Mouse (Mus musculus): Measurements from ENCODE around the gene Gm29666.
"Not testable (repeated sequence)": the region's sequence is repeated elsewhere in the genome, so short reads cannot be mapped to it uniquely, and the experiment has no call there.

Gm29666 gene

DNA sequence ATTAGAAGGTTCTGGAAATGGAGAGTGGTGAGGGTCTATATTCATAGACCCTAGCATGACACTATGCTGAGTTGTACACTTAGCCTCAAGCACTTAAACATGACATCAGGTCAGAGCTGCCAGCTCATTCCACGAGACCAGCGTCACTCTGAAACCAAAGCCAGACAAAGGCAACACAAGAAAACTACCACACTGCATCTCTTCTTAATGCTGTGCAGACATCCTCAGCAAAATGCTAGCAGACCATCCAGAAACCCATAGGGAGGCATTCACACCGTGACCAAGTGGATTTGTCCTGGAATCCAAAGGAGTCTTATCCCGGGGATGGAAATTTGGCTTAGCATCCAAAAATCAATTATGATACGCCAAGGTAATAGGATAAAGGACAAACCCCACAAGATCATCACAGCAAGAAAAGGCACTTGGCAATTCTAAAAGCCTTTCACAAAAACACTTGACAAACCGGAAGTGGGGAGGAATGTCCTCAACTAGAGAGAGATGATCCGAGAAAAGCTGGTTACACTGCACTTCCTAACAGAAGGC lies 15.9 kb downstream of the Gm29666 start:
- no peak for DNase-seq (ENCODE audit: low spot score)

DNA sequence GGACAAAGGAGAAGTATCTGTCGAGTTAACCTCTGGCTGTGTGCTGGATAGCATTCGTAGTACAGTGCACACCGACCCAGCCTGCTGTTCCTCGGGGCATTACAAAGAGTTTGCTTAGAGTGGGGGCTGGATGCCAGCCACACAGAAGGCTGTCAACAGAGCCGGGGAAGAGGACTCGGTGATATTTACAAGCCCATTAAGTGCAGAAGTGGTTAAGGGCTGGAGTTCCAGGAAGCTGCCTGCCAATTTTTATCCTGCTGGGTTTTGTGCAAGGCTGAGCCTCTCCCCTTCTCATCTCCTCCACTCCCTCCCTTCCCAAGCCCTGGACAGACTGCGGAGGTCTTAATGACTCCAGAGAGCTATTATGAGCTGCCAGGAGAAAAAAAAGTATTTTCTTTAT lies 21.8 kb downstream of the Gm29666 start:
- no peak for DNase-seq (ENCODE audit: low spot score)

DNA sequence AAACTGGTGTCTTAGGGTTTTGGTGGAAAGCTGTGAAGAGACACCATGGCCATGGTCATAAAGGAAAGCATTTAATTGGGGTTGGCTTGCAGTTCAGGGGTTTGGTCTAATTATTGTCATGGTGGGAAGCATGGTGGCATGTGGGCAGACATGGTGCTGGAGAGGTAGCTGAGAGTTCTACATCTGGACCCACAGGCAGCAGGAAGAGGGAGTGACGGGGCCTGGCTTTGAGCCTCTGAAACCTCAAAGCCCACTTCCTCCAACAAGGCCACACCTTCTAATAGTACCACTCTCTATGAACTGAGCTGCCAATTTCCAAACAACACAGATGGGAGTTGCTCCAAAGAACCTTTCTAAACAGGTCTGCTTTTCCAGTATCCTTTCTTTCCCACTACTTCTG lies 23.2 kb downstream of the Gm29666 start:
- DNase-seq (ENCODE audit: low spot score): no peak

DNA sequence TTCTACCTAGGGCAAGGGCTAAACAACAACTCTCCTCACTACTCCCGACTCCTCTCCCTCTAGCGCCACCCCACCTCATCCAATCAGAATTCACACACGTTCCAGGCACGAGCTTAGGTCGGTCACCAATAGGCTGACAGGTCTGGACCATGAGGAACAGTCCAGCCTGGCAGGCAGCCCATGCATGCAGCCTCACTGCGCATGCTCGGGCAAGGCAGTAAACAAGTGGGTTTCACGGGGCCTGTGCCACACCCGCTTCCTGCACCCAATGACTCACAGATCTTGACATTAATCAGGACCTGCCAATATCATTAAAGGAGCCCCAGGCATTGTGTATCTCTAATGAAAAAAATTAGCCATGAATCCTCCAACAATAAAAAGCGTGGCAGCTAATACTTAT lies 23.6 kb downstream of the Gm29666 start:
- not testable (repeated sequence) for DNase-seq (ENCODE audit: low spot score)

DNA sequence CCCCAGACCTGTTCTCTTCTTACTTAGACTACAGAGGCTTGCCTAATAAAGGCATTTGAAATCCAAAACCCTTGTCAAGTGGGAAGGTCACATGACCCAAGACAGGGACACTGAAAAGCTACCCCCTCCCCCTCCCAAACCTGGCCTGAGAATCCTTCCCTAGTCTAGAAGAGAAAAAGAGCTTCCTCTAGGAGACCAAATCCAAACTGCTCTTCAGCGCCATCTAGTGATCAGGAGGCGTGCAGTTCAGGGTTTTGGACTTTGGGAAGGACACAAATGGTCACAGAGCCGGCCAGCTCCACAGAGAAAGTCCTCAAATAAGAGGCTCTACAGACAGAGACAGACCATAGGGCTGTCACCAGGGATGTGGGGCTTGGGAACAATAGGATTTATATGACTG lies 28.2 kb downstream of the Gm29666 start:
- DNase-seq (ENCODE audit: low spot score): peak; percentile 30

DNA sequence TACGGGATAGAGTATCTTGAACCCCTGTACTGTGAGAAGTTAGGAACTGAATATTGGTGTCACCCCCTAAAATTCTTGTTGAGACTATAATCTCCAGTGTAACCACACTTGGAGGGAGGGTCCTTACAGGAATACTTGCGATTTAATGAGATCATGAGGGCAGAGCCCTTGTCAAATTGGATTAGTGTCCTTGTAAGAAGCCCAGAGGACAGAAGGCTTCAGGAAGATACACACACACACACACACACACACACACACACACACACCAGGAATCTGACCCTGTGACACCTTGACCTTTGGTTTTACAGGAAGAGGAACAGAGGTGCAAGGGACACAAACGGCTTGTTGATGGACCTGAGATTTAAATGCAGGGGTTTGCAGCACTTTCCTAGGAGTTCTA lies 28.6 kb downstream of the Gm29666 start:
- DNase-seq (ENCODE audit: low spot score): no peak

DNA sequence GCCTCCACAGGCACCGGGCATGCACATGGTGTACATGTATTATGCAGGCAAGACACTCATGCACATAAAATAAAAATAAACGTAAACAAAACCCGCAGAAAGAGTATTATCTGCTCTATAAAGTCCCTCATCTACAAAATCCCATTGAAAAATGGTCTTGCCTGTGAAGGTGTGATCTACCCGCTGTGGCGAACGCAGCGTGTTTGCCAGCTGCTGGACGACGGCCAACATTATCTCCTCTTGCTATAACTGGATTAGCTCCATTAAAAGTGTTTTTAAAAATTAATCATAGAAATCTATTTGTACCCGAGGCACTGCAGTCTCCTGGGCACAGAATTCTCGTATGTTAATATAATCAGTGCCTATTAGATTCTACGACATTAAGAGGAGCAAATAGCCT lies 31.8 kb downstream of the Gm29666 start:
- no peak for DNase-seq (ENCODE audit: low spot score)

DNA sequence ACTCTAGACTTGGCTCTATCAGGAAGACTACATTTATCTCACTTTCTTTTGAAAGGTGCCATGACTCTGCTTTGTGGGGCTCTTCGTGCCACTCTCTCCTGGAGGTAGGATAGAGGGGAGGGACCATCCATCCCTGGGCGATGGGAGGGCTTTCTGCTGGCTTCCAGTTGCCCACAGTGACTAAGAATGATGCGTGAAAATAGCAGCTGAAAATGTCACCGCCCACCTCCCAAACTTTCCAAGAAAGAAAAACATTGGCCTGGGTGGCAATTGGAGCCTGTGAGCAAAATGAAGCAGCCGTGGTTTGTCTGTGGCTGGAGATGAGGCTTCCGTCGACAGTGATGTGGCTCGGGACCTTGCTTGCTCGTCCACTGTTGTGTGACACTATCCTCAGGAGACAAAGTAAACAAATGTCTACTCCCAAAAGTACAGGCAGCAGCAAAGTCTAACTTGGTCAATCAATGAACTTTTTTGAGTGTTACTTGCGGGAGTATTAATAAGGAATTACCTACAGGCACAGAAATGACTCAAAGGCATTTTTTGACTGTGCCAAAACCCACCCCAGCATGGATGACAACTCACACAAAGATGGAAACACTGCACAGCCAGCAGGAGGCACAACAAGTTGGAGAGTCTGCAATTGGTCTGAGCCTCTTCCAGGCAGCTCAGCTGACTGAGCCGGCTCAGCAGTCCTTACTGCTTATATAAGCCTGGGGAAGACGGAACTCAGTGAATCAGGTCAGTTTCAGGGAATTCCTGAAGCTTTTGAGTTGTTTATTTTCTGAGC lies 42.6 kb downstream of the Gm29666 start:
- DNase-seq (ENCODE audit: low spot score): no peak

DNA sequence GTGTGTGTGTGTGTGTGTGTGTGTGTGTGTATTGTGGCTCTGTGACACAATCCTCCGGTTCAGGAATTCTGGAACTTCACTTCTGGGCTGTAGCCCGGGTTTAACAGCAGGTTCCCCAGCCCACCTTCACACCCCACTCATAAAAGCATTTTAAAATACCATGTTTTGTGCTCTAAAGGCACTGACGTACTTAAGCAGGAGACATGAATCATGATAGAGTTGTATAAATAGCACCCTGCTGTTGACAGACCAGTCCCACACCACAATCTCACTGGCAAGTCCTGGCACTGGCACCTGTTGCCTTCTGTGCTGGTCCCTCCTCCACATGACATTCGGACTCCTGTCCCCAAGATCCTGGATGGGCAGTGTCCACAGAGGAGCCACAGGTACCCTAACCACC lies 46.0 kb downstream of the Gm29666 start:
- DNase-seq (ENCODE audit: low spot score): no peak

DNA sequence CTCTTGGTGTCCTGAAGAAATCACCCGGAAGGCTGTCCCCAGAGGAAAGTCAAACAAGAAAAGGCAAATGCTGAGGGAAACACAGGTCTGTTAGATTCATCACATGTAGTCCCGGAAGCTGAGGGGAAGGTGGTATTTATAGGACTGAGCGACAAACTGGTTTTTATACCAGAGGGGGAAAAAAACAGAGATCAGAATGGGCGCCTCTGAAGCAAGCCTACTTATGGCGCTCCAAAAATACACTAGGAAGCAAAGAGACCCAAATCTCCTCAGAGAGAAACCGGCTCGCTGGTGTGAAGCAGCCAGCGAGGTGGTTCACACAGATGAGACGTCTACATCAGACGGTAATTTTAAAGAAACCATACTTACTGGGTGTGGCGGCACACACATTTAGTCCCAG lies 46.8 kb downstream of the Gm29666 start:
- no peak for DNase-seq (ENCODE audit: low spot score)

DNA sequence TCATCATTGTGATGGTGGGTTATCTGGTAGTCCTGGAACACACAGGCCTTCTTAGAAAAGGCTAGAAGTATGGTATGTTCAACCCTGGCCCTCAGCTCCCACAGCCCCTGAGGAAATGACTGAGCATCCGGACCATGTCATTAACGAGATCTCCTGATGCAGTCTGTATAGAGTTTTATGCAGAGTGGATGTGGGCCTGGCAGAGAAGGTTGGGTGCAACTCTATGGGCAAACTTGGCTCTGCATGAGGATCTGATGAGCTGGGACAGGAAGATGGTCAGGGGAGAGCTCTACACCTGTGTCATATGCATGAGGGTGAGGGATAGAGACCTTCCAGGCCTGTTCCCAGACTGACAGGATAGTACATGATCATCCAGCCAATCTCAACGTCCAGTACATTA lies 48.0 kb downstream of the Gm29666 start:
- no peak for DNase-seq (ENCODE audit: low spot score)

DNA sequence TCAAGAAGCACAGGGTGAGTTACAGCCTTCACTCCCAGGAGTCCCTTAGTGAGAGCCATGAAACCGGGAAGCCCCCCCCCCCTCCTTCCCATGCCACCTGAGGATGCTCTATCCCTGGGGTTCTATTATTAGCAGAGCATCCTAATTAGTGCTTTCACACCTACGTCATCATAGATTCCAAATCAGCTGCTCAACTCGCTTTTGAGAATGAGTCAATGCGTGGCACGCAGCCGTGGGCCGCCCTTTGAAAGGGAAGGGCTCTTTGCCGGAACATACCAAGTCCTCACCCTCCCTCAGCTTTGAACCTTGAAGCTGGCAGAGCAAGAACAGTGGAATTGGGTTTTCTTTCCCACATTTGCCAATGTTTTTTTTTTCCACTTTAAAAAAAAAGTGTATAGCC lies 57.9 kb downstream of the Gm29666 start:
- DNase-seq (ENCODE audit: low spot score): no peak

Measured in testis, postnatal 14 days (tissue).